Mouse (Mus musculus): ENCODE results near the gene Slc17a8.

The Slc17a8 gene

GRCm38 (mm10) chr10:89527054-89527453, 94.0 kb downstream of the Slc17a8 start:
- DNase-seq (ENCODE audit: low read depth) = no peak

GRCm38 (mm10) chr10:89525823-89526222, 95.2 kb downstream of the Slc17a8 start:
- no peak for DNase-seq (ENCODE audit: low read depth)

Data from c-Kit-positive CD71-negative TER-119-negative erythroid progenitor cells, embryonic 14.5 days (primary cell).